Mouse (Mus musculus) B cell, adult 2 months (primary cell): Measurements from ENCODE around the gene Gdf15.
"Not testable (repeated sequence)": the region's sequence is repeated elsewhere in the genome, so short reads cannot be mapped to it uniquely, and the experiment has no call there.

ENCODE experiments used
- DNase-seq, 2 experiments: peaks; one replicate each; pipeline ENCODE4 v3.0.0; 2022

Gdf15 gene

DNA sequence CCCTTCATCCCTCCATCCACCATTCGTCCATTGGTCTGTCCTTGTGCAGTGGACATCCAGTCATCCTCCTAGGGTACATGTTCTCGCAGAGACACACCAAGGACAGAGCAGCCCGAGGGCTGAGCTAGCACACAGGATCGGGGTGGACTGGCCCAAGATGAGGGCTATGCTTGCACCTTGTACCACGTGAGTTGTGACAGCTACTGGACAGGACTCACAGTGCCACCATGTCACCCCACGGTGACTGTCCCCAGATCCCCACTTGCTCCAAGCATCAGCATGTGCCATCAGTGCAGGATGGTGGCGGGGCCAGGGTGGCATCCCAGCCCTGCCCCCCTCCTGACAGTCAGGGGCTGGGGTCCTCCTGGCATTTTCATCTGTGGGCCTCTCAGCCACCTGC is 27.7 kb downstream of the Gdf15 start:
- DNase-seq = no peak

DNA sequence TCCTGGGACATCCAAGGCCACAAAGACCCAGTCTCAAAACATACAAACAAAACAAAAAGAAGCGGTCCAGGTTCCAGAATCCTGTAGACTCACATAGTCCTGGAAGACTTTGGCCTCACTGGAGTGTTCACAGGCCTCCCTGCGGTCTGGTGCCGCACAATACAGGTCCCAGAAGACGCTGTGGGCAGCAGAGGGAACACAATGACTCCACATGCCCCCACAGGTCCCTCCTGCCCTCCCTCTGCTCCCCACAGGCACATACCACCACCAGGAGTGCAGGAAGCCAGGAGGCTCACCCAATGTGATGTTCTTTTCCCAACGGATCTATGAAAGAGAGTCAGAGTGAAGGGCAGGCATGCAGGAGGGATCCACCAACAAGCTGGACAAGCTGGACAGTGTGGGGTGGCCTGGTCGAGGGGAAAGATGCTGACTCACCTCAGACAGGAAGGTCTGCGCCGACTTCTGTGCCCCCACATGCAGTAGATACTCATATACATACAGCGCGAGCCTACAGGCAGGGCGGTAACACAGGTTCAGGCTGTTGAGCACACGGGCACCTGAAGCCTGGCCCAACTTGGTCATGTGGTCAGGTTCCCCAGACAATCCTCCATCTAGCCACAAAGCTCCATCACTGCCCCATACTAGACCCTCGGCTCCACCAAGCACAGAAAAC is 30.0 kb downstream of the Gdf15 start:
- DNase-seq = no peak

DNA sequence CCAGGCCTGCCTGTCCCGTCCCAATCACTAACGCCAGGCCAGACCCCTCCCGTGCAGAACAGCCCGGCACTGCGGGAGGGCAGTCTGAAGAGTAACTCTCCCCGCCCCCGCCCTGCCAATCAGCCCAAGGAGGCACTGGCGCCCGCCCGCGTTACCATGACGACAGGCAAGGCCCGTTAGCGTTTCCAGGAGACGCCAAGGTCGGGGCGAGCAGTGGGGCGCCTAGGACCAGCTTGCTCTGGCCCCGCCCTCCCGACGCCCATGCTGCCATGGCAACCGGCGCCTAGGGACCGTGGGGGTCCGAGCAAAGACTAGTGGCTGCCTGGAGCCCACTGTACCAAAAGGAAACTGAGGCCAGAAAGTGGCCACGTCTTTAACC is 31.0 kb downstream of the Gdf15 start:
- peak; percentile 77 to 78 for DNase-seq

DNA sequence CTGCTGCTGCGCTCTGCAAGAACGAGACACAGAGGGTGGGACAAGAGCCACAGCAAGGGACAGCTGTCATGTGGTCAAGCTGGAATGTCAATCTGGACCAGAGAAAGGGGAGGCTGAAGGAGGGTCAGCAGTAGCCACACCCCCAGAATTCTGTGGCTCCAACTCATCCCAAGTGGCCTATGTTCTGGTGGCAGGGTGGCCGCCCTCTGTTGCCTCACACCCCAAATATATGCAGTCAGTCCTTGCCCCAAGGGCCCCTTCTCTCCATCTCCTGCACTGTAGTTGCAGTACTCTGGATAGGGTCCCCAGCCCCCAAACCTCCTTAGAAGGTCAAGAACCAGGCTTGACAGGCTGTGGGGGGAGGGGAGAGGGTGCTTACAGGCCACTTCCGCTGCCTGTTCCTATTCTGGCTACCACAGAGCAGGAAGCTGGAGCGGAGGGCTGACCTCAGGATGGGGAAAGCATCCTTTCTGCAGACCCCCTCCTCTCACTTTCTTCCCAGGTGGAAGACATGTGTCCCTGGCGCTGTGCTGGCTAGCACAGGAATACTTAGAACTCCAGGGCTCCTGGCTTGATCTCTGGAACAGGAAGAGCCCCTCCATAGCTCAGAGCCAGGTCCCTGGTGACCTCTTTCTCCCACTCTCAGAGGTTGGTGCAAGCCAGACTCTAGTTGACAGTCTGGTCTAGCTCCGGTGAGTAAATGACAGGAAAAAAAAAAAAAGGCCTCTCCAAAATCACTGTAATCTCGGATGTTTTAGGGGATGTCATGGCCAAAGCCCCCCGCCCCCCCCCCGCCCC is 31.6 kb downstream of the Gdf15 start:
- no peak for DNase-seq

DNA sequence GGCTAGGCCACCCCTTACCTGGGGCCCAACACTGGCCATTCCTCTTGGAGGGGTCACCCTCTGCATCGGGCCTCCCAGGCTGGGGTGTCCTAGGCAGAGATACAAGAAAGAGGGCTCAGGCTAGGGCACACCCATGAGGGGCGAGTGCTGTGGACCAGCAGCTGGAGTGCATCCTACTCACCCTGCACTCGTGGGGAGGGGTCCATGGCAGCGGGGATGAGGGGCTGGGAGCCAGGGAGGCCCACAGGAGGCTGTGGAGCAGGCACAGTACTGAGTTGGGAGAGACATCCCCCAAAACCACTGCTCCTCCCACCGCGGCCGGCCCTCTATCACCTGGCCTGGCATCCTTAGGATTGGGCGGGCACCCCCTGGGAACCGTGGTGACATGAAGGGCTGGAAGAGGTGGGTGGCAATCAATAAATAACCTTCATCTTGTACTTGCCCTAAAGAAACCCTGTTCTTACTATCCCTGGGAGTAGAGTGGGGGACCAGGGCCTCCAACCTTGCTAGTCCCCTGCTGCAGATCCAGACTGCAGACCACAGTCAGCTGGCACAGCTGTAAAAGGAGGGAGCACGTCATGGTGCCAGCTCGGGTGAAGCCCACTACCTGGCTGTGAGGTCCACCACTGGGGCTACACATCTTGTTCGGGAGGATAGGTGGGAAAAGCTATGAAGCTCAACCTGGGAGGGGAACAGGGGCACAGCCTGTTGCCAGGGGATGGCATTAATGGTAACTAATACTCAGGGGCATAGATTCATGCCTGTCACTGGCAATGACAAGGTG is 32.6 kb downstream of the Gdf15 start:
- no peak for DNase-seq

DNA sequence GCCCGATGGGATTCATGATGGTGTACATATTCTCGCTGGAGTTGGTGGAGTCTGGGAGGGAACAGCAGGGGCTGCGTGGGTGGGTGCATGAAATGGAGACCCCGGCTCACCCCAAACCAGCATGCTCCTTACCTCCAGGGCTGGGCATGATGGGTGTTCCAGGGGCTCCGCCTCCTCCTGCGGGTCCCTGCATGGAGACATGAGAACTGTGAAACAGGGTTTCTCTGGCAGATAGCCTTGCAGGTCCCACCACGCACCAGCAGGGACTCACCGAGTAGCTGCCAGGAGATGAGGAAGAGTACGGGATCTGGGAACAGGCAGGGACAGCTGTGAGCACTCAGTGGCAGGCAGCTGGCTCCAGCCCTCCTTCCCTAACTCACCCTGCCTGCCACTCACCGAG is 33.5 kb downstream of the Gdf15 start:
- no peak for DNase-seq

DNA sequence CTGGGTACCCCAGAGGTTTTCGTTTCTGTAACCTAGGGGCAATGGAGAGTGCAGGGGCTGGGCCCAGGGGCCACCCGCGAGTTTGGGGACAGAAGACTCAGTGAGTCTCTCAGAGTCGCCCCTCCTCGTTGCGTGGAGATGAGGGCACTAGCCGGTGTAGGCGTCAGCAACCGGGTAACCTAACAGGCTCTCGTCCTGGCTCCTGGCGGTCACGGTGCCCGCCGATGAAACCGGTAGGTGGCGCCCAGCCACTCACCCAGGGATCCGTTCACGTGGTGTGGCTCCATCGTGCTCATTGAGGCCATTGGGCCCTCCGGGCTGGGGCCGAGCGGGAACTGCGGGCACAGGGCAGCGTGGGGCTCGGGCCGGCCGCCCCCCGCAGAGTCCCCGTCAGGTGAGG is 34.0 kb downstream of the Gdf15 start:
- peak; percentile 29 to 37 for DNase-seq

DNA sequence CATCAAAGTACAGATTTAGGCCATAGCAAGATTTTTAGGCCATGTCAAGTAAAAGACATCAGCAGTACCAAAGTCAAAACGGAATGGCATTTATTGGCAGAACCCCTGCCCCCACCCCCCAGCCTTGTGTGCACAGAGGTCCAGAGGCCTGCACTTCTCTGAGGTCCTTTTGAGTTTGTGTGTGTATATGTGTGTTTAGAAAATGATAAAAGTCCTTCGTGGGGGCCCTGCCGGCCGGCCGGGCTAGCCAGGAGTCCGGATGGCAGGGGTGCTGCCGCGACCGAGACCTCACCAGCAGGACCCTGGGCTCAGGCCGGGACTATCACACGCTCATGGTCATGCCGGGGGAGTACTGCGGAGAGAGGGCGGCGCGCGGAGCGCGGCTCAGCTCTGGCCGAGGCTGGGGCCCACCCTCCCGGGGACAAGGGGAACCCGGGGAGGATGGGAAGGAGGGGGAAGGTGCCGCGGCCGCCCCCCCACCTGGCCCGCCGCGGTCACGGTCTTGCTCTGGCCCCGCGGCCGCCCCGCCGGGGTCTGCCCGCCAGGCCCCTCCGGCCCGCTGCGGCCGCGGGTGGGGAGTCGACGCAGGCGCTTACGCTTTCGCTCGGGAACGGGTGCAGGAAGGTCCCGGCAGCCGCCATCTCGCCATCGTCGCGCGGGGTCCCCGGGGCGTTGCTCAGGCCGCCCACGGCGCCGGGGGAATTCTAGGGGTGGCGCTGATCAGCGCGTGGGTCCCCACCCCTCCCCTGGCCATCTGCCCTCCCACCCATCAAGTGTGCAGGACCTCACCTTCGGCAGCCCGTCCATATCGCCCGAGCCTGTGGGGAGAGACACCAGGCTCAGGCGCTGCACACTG is 34.6 kb downstream of the Gdf15 start:
- no peak for DNase-seq

DNA sequence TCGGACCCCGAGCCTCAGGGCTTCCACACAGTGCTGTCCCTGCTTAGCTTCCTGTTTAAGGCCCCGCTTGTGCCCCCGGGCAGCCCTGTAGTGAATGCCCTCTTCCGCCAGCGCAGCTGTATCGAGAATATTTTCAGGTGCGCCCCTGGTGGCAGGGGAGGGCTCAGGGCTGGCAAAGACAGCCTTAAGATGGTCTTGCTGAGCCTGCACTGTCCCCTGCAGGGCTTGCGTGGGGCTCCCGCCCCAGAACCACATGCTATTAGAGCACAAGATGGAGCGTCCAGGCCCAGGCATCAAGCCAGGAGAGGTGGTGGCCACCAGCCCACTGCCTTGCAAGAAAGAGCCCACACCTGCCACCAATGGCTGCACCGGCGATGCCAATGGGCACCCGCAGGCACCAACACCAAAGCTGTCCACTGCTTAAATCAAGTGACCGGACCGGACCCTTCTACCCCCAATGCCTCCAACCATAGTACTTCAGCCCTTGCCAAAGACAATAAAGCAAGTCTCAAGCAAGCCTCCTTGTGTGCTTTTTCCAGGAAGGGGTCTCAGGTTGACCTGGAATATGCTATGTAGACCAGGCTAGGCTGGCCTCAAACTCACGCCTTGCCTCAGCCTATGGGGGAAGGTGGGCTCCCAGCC is 35.4 kb downstream of the Gdf15 start:
- DNase-seq = peak; percentile 69 to 74

DNA sequence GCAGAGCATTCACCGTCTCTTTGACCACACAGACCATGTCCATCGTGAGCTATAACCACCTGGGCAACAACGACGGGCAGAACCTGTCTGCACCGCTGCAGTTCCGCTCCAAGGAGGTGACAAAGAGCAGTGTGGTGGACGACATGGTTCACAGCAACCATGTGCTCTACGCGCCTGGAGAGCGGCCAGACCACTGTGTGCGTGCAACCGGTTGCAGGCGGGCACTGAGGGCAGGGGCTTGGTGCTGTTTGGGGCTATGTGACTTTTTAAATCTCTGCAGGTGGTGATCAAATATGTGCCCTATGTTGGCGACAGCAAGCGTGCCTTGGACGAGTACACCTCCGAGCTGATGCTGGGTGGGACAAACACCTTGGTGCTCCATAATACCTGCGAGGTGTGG is 36.0 kb downstream of the Gdf15 start:
- no peak for DNase-seq

DNA sequence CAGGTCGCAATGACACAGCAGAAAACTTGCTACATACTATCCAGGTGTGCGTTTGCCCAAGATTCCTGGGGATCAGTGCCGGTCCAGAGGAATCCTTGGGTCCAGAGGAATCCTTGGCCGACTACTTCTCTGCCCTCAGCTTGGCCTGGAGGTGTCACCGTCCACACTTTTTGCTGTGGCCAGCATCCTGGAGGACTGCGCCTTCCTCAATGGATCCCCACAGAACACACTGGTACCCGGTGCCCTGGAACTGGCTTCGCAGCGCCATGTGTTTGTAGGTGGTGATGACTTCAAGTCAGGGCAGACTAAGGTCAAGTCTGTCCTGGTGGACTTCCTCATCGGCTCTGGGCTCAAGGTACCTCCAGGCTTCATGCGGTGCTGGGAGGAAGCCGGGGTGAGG is 36.4 kb downstream of the Gdf15 start:
- DNase-seq = no peak

DNA sequence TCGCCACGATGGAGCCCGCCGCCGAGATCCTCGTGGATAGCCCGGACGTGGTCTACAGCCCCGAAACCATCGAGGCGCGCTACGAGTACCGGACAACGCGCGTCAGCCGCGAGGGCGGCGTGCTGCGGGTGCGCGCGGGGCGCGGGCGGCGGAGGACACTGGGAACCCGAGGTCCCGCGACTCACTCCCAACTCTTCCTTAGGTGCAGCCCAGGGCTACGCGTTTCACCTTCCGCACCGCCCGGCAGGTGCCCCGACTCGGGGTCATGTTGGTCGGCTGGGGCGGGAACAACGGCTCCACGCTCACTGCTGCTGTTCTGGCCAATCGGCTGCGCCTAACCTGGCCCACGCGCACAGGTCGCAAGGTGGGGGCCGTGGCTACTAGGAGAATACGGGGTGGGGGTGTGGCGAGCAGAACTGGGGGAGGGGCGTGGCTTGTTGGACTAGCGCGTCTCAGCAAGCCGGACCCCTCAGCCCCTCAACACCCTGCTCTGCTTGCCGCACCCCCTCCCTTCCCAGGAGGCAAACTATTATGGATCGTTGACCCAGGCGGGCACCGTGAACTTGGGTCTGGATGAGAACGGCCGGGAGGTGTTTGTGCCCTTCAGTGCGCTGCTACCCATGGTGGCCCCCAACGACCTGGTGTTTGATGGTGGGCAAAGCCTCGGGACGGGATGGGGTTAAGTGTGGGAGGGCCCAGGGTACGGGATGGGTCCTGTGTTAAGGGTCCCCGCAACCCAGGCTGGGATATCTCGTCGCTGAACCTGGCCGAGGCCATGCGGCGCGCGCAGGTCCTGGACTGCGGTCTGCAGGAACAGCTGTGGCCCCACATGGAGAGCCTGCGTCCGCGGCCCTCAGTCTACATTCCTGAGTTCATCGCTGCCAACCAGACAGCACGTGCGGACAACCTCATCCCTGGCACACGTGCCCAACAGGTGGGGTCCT is 37.4 kb downstream of the Gdf15 start:
- peak in 1 of 2 experiments; percentile 54 for DNase-seq

DNA sequence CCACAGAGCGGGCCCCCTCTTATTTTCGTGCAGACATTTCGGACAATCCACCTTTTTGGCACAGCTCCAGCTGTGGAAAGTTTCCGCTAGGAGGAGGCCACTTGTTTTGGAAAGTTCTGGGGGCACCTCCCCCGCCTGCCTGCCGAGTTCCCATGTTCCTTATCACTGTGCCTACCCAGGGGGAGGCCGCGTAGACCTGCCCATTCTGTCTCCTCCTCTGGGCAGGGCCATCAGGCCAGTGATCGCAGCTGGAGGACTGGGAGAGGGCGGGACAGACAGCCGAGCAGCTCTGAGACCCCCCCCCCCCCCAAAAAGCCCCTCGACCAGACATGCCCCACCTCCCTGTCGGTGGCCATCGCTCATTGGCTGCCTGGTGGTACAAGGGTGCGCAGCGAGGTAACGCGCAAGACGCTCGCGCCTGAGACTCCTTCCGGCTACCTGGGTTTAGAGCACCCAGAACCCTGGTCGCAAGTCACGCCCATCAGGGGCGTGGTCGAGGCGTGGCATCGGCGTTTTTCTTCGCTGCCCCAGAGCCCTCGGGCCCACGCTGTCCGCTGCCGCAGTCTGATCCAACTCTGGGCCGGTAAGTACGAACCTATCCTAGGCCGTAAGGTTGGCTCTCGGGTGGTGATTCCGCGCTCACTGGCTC is 38.2 kb downstream of the Gdf15 start, which contains the start of gene Isyna1:
TSS of gene Isyna1 (plus strand) at position 413 of the 649 bp plus-strand sequence.
- DNase-seq = peak; percentile 90 to 91

DNA sequence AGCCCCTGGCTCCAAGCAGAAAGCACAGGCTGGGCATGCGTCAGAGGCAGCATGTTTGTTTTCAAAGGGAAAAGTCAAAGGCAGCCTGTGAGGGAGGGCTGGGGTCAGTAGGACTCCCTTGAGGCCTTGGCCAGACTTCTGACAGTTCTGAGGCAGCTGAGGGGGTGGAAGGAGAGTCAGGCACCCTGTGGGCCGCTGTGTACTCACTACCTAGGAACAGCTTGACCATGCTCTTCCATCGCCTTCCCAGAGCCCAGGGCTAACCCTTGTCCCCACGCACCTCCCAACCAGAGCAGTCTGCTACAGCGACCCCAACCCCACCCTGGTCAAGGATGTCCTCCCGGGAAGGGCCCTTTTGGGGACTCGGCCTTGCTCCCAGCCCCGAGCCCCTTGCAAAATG is 39.1 kb downstream of the Gdf15 start:
- DNase-seq = no peak

DNA sequence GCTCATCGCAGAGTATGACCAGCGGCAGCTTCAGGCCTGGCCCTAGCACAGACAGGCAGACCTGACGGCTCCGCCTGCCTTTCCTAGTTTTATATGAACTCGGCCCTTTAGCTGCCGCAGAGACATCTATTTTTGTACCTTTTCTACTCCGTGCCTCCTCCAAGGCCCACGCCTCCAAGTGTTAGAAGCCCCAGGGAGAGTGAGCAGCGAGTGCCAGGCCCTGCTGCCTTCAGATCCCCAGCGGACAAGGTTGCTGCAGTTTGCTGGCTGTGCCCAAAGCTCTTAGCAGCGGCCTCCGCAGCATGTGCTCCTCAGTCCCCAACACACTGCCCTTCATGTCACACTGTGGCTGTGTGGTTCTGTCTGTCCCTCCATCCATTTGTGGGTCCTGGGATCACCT is 40.7 kb downstream of the Gdf15 start:
- no peak for DNase-seq

DNA sequence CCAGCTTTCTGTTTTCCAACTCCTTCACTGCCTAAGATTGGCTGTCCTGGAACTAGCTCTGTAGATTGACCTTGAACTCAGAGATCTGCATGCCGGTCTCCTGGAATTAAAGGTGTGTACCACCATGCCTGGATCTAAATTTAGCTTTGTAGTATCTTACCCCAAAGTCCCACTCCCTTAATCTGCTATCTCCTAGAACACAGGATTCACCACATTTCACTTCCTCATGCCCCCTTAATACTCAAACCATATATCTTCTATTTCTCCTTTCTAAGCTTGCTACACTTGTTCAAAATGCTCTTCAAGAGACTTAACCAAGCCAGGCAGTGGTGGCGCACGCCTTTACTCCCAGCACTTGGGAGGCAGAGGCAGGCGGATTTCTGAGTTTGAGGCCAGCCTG is 44.3 kb downstream of the Gdf15 start:
- DNase-seq = not testable (repeated sequence)

DNA sequence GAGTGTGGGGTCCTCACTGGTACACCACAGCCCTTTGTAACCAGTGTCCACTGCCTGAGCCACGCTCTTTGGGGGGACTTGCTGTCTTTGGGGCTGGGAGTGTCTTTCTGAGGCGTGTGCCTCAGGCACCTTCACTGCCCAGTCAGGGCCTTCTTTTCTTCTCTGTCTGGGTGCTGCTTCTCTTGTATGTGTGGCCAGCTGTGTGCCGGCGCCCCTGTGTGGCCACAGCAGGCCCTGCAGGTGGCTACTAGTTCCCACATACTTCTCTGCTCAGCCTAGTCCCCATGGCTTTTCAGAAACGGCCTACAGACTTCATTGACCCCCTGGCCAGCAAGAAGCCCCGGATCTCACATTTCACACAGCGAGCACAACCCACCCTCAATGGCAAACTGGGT is 47.0 kb downstream of the Gdf15 start:
- peak; percentile 68 to 69 for DNase-seq

DNA sequence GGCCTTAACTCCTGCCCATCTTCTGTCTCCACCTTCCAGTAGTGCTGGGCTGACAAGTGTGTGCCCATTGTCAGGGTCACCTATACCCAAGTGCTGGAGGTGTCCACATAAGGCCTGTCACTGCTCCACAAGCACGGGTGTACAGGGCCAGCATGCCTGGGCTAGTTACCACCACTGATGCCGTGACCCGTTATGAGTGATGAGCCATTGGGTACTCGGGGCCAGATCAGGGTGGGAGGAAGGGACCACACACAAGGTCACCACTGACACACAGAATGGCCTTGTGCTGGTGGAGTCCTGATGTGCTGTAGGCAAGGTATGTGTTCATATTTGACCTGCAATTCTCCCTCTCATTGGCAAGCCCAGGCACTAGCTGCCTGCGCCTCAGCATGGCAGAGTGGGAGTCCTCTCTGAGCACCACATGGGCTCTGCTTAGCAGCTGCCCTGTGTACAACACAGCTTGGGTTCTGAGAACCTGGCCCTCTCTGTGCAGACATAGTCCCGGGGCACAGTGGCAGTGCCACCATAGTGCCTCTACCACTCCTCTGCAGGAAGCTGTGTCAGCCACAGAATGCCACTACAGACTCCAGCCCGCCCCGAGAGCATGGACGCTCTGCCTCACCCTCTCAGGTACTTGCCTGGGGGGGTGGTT is 47.5 kb downstream of the Gdf15 start:
- no peak for DNase-seq

DNA sequence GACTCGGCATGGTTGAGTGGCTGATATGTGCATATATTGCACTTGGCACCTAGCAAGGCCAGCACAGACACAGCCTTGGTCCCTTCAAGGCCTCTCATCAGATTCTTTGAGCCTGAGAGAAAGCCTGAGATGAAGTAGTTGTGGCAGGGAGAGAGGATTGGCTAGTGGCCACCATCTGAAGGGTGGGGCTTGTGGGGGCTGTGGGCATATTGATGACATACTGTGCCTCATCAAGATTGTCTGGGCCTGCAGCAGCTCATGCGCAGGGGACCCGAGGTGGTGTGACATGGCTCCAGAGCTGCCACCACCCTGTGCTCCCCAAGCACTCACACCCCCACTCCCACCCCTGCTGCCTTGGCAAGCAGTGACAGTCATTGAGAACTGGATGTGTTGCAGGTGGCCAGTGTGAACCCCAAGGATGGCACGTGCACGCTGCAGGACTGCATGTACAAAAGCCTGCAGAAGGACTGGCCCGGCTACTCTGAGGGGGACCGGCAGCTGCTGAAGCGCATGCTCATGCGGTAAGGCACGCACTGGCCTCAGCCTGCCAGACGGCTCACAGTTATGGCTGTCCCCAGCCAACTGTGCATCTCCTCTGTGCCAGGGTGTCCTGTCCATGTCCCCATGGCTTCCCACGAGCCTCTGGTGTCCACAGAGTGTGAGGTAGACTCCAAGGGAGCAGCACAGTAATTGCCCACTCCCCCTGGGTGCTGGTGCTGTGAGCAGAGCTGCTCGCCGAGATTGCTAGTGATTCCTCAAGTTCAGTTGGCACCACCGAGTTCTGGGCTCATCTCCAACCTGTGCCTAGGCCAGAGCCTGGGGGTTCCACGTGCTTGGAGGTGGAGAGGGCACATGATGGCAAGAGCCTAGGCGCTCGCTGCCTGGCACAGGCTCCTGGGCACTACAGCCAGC is 48.5 kb downstream of the Gdf15 start:
- DNase-seq = no peak
